Mouse (Mus musculus) gastrocnemius, postnatal 14 days (tissue): ENCODE results near the gene 9330182O14Rik. TPM values are rescaled to one million over a fixed set of nuclear protein-coding genes. Genes with fewer than 3 reads are reported as not detected.

ENCODE experiments used
- DNase-seq: peaks from one replicate; pipeline ENCODE4 v3.0.0; 2021; ENCODE audit warnings: mixed read lengths
- intact Hi-C: fragments of 180-260 bp; cut with DNase I; formaldehyde crosslinking; loops from one replicate; pipeline ENCODE4 v1.15.1; 2025; ENCODE audit warnings: low total_unique reads
- microRNA-seq, 2 experiments: library from miRNA; unstranded; fragments of <30 nt; microRNA quantifications; one replicate each; pipeline ENCODE4 v1.2.0; 2021
- total RNA-seq, 2 experiments: library from RNA; stranded (reverse); gene quantifications; 2 replicates each; pipeline ENCODE4 v1.2.3; 2021

9330182O14Rik gene
- total RNA-seq, 2 experiments from 2014 or later, result not detected

DNA sequence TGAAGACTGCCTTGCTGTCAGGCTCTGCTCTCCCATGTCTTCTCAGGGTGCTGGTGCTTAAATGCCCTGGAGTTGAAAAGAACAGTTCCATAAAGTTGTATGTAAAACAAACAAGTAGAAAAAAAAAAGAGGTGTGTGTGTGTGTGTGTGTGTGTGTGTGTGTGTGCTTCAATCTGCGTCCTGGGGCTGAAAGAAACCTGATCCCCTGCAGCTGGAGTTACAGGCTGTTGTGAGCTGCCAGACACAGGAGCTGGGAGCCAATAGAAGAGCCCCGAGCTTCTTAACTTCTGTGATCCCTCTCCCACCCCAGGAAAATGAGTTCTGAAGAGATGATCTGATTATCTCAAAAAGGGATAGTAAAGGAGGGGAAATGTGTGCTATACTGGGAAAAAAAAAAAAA is 45.3 kb downstream of the 9330182O14Rik start:
- DNase-seq, result no peak
- intact Hi-C loops, result no loop called here

GRCm38 (mm10) chr15:40187017-40187416 is 52.9 kb downstream of the 9330182O14Rik start:
- intact Hi-C loops, result no loop called here
- DNase-seq, result no peak

Small RNAs within 50 kb of the gene (microRNA-seq; reads per million reads assigned to microRNA genes)
- 0 reads per million in 2 experiments for gene Gm25958
